Mouse (Mus musculus) heart, adult 2 months (tissue): ENCODE measurements at regions not wholly inside any gene's neighbourhood (a gene's known extent, or its start where the extent isn't known, plus 50 kb on each side); places are given as distances from the start of the nearest gene placed in this dataset.

Experiments
- DNase-seq, 2 experiments: peaks; one replicate each; pipeline ENCODE4 v3.0.0; 2021
- H3K27ac ChIP-seq: fragments of 200-600 bp; 2 replicates; pipeline ENCODE4 v1.8.1; 2022
- H3K27me3 ChIP-seq: fragments of 200-500 bp; 2 replicates; pipeline ENCODE4 v1.6.1; 2012; ENCODE audit warnings: mild to moderate bottlenecking, low read length, inconsistent platforms, mixed read lengths; ENCODE audit not compliant: control insufficient read depth, insufficient read depth
- H3K36me3 ChIP-seq: fragments of 200-500 bp; 2 replicates; pipeline ENCODE4 v1.6.1; 2012; ENCODE audit warnings: low read length, inconsistent platforms; ENCODE audit not compliant: control insufficient read depth, insufficient read depth
- H3K4me1 ChIP-seq: fragments of 200-500 bp; 2 replicates; pipeline ENCODE4 v1.6.1; 2011; ENCODE audit warnings: low read length; ENCODE audit not compliant: control insufficient read depth, insufficient read depth
- H3K4me3 ChIP-seq: fragments of 200-600 bp; 2 replicates; pipeline ENCODE4 v1.8.1; 2022
- H3K79me2 ChIP-seq: fragments of 200-500 bp; replicated peaks from 2 replicates; pipeline ENCODE4 v1.6.1; 2012; ENCODE audit warnings: mild to moderate bottlenecking, inconsistent platforms, low read length, moderate library complexity, mixed read lengths; ENCODE audit not compliant: control insufficient read depth, insufficient read depth
- H3K9ac ChIP-seq: fragments of 200-500 bp; 2 replicates; pipeline ENCODE4 v1.6.1; 2012; ENCODE audit warnings: low read depth, mild to moderate bottlenecking, control low read depth, inconsistent platforms, low read length, mixed read lengths
- CTCF ChIP-seq: fragments of 200-600 bp; IDR thresholded peaks from 2 replicates; pipeline ENCODE4 v1.8.1; 2022; ENCODE audit warnings: antibody characterized with exemption, mild to moderate bottlenecking, moderate library complexity
- EP300 ChIP-seq: fragments of 200-500 bp; IDR thresholded peaks from 2 replicates; pipeline ENCODE4 v1.6.1; 2011; ENCODE audit warnings: low read depth, low read length, control low read depth; ENCODE audit not compliant: insufficient read depth
- POLR2A ChIP-seq: fragments of 200-500 bp; IDR thresholded peaks from 2 replicates; pipeline ENCODE4 v1.6.1; 2011; ENCODE audit warnings: mild to moderate bottlenecking, low read depth, low read length, control low read depth; ENCODE audit not compliant: insufficient read depth
- whole genome bisulfite sequencing: fragments of 180-500 bp; shearing (Covaris S2); methylation state at CpG from one replicate; pipeline ENCODE4 v1.1.7; 2018; 5-methylcytosine and 5-hydroxymethylcytosine counted together
- intact Hi-C: fragments of 180-260 bp; cut with DNase I; formaldehyde crosslinking; loops from one replicate; pipeline ENCODE4 v1.15.1; 2025

- H3K36me3 ChIP-seq: no peaks in the 10 kb centered on the region
- TF ChIP-seq CTCF: no peak
- no peak for TF ChIP-seq EP300
- TF ChIP-seq POLR2A: no peak
- DNase-seq: no peak
- H3K79me2 ChIP-seq: no peaks in the 10 kb centered on the region
- H3K27me3 ChIP-seq: no peaks in the 10 kb centered on the region
- no peaks in the 10 kb centered on the region for H3K4me1 ChIP-seq
- no peak overlapping the region for H3K27ac ChIP-seq
- H3K9ac ChIP-seq: no peak overlapping the region
- intact Hi-C loops: loop anchor here (10.0 kb wide), 1 partner anchor 323 kb away; the partner anchor contains the start of gene Npy1r
- no peak overlapping the region for H3K4me3 ChIP-seq
Measured at GRCm38 (mm10) chr8:67018242-67018641, 158.2 kb downstream of the Naf1 start.

- intact Hi-C loops: no loop called here
- no peaks in the 10 kb centered on the region for H3K79me2 ChIP-seq
- H3K27ac ChIP-seq: no peak overlapping the region
- H3K9ac ChIP-seq: no peak overlapping the region
- TF ChIP-seq EP300 (no peak), CTCF (no peak), POLR2A (no peak)
- H3K4me1 ChIP-seq: no peaks in the 10 kb centered on the region
- 60% methylated on average over 2 of the region's 2 CpGs for WGBS
- H3K36me3 ChIP-seq: no peaks in the 10 kb centered on the region
- no peak overlapping the region for H3K4me3 ChIP-seq
- DNase-seq: no peak
- H3K27me3 ChIP-seq: no peaks in the 10 kb centered on the region
Measured at GRCm38 (mm10) chr8:67032856-67033255, 172.8 kb downstream of the Naf1 start.

- 55% methylated on average over 2 of the region's 2 CpGs for WGBS
- intact Hi-C loops: no loop called here
- no peaks in the 10 kb centered on the region for H3K79me2 ChIP-seq
- no peak for DNase-seq
- no peaks in the 10 kb centered on the region for H3K36me3 ChIP-seq
- H3K4me3 ChIP-seq: no peak overlapping the region
- TF ChIP-seq CTCF: no peak
- no peak for TF ChIP-seq POLR2A
- no peak for TF ChIP-seq EP300
- H3K4me1 ChIP-seq: no peaks in the 10 kb centered on the region
- no peak overlapping the region for H3K9ac ChIP-seq
- H3K27me3 ChIP-seq: no peaks in the 10 kb centered on the region
- H3K27ac ChIP-seq: no peak overlapping the region
Measured at GRCm38 (mm10) chr8:67061506-67061905, 201.5 kb downstream of the Naf1 start.

GRCm38 (mm10) chr8:67068036-67068721 is 208.2 kb downstream of the Naf1 start:
- Histone ChIP-seq H3K27ac (no peak overlapping the region), H3K36me3 (no peaks in the 10 kb centered on the region), H3K4me1 (no peaks in the 10 kb centered on the region), H3K9ac (no peak overlapping the region), H3K27me3 (no peaks in the 10 kb centered on the region), H3K79me2 (no peaks in the 10 kb centered on the region), H3K4me3 (no peak overlapping the region)
- intact Hi-C loops: no loop called here
- TF ChIP-seq CTCF (no peak), EP300 (no peak), POLR2A (no peak)
- WGBS: 77% methylated on average over 3 of the region's 3 CpGs
- no peak for DNase-seq

GRCm38 (mm10) chr8:67086215-67087010 is 226.4 kb downstream of the Naf1 start:
- Histone ChIP-seq H3K4me3 (no peak overlapping the region), H3K27me3 (no peaks in the 10 kb centered on the region), H3K4me1 (no peaks in the 10 kb centered on the region), H3K9ac (no peak overlapping the region), H3K36me3 (no peaks in the 10 kb centered on the region), H3K27ac (no peak overlapping the region), H3K79me2 (no peaks in the 10 kb centered on the region)
- TF ChIP-seq EP300 (no peak), POLR2A (no peak), CTCF (no peak)
- no peak for DNase-seq
- intact Hi-C loops: no loop called here
- WGBS: 33% methylated on average over 1 of the region's 1 CpGs
